Mouse (Mus musculus) neural tube, embryonic 11.5 days (tissue): Measurements from ENCODE around the gene Kif11. TPM values are rescaled to one million over a fixed set of nuclear protein-coding genes. Genes with fewer than 3 reads are reported as not detected.

Experiments used
- polyA plus RNA-seq: library from polyadenylated mRNA; unstranded; fragments of >200 nt; fragmentation: Nextera tagmentation; extraction: Ambion mirVana; gene quantifications from 2 replicates; pipeline ENCODE4 v1.2.1, GENCODE M21; 2014

The Kif11 gene
- polyA plus RNA-seq, 1 experiment from 2014 or later, result 75.9 TPM

Other genes with a start within 250 kb of the Kif11 start
- 141 and 142 TPM in 2 replicates for gene March5, start 168.9 kb upstream of the Kif11 start, polyA plus RNA-seq
- 2.8 and 4.3 TPM in 2 replicates for gene Cpeb3, start 167.8 kb upstream of the Kif11 start, polyA plus RNA-seq
- gene Ide, start 38.6 kb upstream of the Kif11 start, polyA plus RNA-seq, result 57.0 and 67.0 TPM in 2 replicates
- gene Hhex, start 58.4 kb downstream of the Kif11 start, polyA plus RNA-seq, result 4.5 and 5.8 TPM in 2 replicates
- gene Exoc6, start 174.0 kb downstream of the Kif11 start, polyA plus RNA-seq, result 11.8 and 12.6 TPM in 2 replicates